Mouse (Mus musculus) liver, embryonic 16.5 days (tissue): ENCODE results near the gene Psmd9. TPM values are rescaled to one million over a fixed set of nuclear protein-coding genes. Genes with fewer than 3 reads are reported as not detected.
A peak's percentile ranks its signal among the peaks of the same experiment; 100 is the strongest.

Experiments
- ATAC-seq: fragments of 200-750 bp; cut with Nextera tagmentation; 2 replicates; pipeline ENCODE4 v1.8.0; 2017; ENCODE audit warnings: low read depth, mild to moderate bottlenecking, moderate number of reproducible peaks, moderate library complexity
- H3K27ac ChIP-seq: fragments of 300-500 bp; sonication (generic); 2 replicates; pipeline ENCODE4 v1.5.1; 2014; ENCODE audit warnings: mild to moderate bottlenecking, low read length
- H3K27me3 ChIP-seq: fragments of 300-500 bp; sonication (generic); 2 replicates; pipeline ENCODE4 v1.6.1; 2014; ENCODE audit warnings: low read depth, low read length, mixed read lengths; ENCODE audit not compliant: control insufficient read depth, insufficient read depth
- H3K36me3 ChIP-seq: fragments of 300-500 bp; sonication (generic); 2 replicates; pipeline ENCODE4 v1.6.1; 2014; ENCODE audit warnings: mild to moderate bottlenecking; ENCODE audit not compliant: control insufficient read depth, insufficient read depth
- H3K4me1 ChIP-seq: fragments of 300-500 bp; sonication (generic); 2 replicates; pipeline ENCODE4 v1.6.1; 2014; ENCODE audit warnings: low read depth, low read length, mixed read lengths; ENCODE audit not compliant: control insufficient read depth
- H3K4me2 ChIP-seq: fragments of 300-500 bp; sonication (generic); 2 replicates; pipeline ENCODE4 v1.6.1; 2014; ENCODE audit warnings: low read depth, low read length, mixed read lengths
- H3K4me3 ChIP-seq: fragments of 300-500 bp; sonication (generic); 2 replicates; pipeline ENCODE4 v1.5.1; 2014; ENCODE audit warnings: low read depth, mild to moderate bottlenecking, low read length
- H3K9ac ChIP-seq: fragments of 300-500 bp; sonication (generic); 2 replicates; pipeline ENCODE4 v1.6.1; 2014; ENCODE audit warnings: low read depth, low read length
- H3K9me3 ChIP-seq: fragments of 300-500 bp; sonication (generic); replicated peaks from 2 replicates; pipeline ENCODE4 v1.6.1; 2016; ENCODE audit warnings: low read length; ENCODE audit not compliant: control insufficient read depth
- WGBS: fragments of 180-500 bp; shearing (Covaris S2); extraction: QIAGEN DNeasy Blood & Tissue Kit; methylation state at CpG from one replicate; pipeline ENCODE4 v1.1.7; 2014; ENCODE audit not compliant: insufficient replicate concordance; 5-methylcytosine and 5-hydroxymethylcytosine counted together
- polyA plus RNA-seq: library from polyadenylated mRNA; unstranded; fragments of >200 nt; fragmentation: Nextera tagmentation; extraction: Ambion mirVana; gene quantifications from 2 replicates; pipeline ENCODE4 v1.2.1, GENCODE M21; 2015

Psmd9 gene
- polyA plus RNA-seq, 1 experiment from 2014 or later: 63.8 TPM

DNA sequence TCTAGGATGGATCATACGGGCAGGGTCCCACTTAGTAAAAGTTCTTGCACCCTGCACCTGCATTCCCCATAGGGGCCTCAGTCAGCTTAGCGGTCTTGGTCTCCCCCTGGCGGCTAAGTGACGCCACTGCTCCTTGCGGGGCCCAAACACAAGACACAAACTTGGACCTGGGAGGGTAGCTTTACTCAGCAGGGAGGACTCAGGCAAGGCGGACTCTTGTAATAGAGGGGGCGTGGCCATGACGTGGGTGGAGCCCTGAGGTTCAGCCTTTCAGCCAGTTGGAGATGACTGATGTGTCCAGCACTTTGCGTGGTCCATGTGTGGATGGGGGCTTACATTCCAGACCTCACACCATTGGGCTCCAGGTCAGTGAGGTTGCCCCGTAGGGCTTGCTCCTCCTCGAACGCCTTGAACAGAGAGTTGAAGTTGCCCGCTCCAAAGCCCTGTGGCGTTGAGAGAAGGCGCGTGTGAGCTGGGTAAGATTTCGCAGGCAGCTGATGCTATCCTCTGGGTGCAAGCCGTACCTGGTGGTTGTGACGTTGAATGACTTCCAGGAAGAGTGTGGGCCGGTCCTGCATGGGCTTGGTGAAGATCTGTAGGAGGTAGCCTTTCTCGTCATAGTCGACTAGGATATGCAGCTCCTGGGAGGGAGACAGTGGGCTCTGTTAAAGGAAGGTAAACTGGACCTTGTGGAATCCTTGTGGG is 2.6 kb downstream of the Psmd9 start:
- ATAC-seq: peak; percentile 91
- Histone ChIP-seq H3K9me3 (no peaks in the 10 kb centered on the region), H3K4me1 (peaks cover 18% of the 10 kb centered on the region), H3K4me2 (peak overlapping the region; percentile 55), H3K4me3 (peak overlapping the region; percentile 37), H3K27ac (no peak overlapping the region), H3K27me3 (no peaks in the 10 kb centered on the region), H3K9ac (peak overlapping the region; percentile 26; the same call in 1 of the 2 replicates), H3K36me3 (0 out of 2 replicates have a peak, but pooled peaks cover 2% of the 10 kb centered on the region)
- 22% methylated on average over 22 of the region's 22 CpGs for WGBS

DNA sequence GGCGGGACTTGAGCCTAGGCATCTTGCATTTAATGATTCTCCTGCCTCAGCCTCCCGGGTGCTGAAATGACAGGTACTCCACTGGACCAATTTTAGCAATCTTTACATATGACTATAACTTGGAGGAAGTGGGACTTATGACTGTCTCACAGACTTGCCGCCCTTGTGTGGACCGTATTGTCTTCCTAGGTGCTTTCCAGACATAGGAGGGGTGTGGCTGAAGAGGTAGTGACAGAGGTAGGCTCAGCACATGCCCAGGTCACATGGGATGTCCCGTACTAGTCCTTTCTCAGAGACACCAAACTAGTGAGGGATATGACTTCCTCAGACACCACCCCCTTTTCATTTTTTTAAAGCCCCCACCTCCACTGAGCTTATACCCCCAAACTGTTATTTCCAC is 9.6 kb downstream of the Psmd9 start:
- peaks cover 4% of the 10 kb centered on the region for H3K4me1 ChIP-seq
- no peak overlapping the region for H3K4me2 ChIP-seq
- 70% methylated on average over 5 of the region's 5 CpGs for WGBS
- H3K27ac ChIP-seq: no peak overlapping the region
- H3K4me3 ChIP-seq: no peak overlapping the region
- ATAC-seq: no peak
- no peaks in the 10 kb centered on the region; the same call in 1 of the 2 replicates for H3K36me3 ChIP-seq
- H3K9me3 ChIP-seq: no peaks in the 10 kb centered on the region
- H3K27me3 ChIP-seq: no peaks in the 10 kb centered on the region
- H3K9ac ChIP-seq: no peak overlapping the region

DNA sequence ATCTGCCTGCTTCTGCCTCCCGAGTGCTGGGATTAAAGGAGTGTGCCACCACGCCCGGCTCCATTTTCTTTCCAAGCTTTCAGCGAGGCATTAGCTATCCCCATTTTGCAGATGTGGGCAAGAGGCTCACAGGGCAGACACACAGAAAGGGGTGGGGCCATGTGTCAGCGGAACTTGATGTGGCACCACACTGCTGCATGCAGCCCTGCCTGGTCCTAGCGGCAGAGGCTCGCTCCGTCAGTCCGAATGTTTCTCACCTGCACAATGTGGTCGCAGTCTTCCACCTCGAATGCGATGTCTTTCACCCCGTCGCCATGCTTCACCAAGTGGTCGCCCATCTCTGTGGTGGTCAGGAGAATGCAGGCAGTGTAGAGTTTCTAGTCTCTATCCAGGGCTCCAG is 11.2 kb downstream of the Psmd9 start:
- Histone ChIP-seq H3K4me1 (peaks cover 4% of the 10 kb centered on the region), H3K9ac (no peak overlapping the region), H3K36me3 (no peaks in the 10 kb centered on the region; the same call in 1 of the 2 replicates), H3K9me3 (no peaks in the 10 kb centered on the region), H3K27me3 (no peaks in the 10 kb centered on the region; the same call in 1 of the 2 replicates), H3K4me2 (peak overlapping the region; percentile 18; the same call in 1 of the 2 replicates), H3K4me3 (peak overlapping the region; percentile 1; the same call in 1 of the 2 replicates), H3K27ac (no peak overlapping the region)
- 78% methylated on average over 15 of the region's 15 CpGs for WGBS
- no peak for ATAC-seq

DNA sequence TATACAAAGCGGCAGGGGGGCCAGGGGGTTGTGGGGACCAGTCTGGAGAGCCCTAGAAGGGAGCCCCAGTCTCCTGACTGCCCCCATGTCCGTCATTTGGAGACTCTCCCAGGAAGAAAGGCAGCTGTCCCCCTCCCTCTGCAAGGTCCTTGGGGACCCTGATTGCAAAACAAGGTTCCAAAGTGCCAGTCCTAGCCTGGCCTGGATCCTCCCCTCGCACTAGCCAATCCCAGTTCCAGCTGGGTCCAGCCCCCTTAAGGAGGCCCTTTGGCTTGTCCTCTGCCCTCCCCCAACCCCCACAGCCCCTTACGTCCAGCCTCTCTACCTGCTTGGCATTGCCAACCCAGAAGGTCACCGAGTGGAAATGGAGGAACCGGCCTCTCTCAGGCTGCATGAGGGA is 12.3 kb downstream of the Psmd9 start:
- H3K4me2 ChIP-seq: peak overlapping the region; percentile 28; the same call in 1 of the 2 replicates
- H3K27me3 ChIP-seq: no peaks in the 10 kb centered on the region; the same call in 1 of the 2 replicates
- no peaks in the 10 kb centered on the region for H3K9me3 ChIP-seq
- peak overlapping the region; percentile 58 for H3K27ac ChIP-seq
- 67% methylated on average over 6 of the region's 6 CpGs for WGBS
- H3K36me3 ChIP-seq: no peaks in the 10 kb centered on the region; the same call in 1 of the 2 replicates
- peaks cover 4% of the 10 kb centered on the region for H3K4me1 ChIP-seq
- H3K9ac ChIP-seq: peak overlapping the region; percentile 1; the same call in 1 of the 2 replicates
- ATAC-seq: peak; percentile 85
- H3K4me3 ChIP-seq: peak overlapping the region; percentile 2

DNA sequence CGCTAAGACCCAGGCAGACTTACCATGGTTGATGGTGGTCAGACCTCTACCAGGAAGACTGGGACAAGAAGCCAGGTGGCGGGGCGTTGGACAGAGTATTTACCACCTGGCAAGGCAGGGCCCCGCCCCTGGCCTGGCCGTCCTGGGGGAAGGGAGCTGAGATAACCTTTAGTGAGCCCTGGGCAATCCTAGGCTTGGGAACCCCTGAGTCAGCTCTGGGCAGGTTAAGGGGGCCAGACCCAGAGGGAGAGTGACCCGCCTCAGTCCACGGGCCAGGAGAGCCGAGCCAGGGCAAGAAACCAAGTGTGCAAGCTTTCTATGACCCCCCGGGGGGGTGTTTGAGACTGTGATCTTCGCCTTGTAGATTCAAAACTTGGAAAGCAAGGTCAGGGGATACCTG is 13.4 kb downstream of the Psmd9 start, which contains the start of gene Hpd:
Hpd (minus strand) TSS at position 77 of the 400 bp plus-strand sequence.
- Histone ChIP-seq H3K9me3 (no peaks in the 10 kb centered on the region), H3K9ac (no peak within 1 kb of the TSS), H3K4me2 (peak within 1 kb of the TSS; percentile 28), H3K27me3 (no peaks in the 10 kb centered on the region; the same call in 1 of the 2 replicates), H3K36me3 (no peaks in the 10 kb centered on the region; the same call in 1 of the 2 replicates), H3K4me1 (peaks cover 3% of the 10 kb centered on the region), H3K27ac (peak within 1 kb of the TSS; percentile 55), H3K4me3 (0 out of 2 replicates have a peak within 1 kb of the TSS, but pooled peaks have one; percentile 4)
- peak; percentile 41; the same call in 1 of the 2 replicates for ATAC-seq
- WGBS: 60% methylated on average over 10 of the region's 10 CpGs

DNA sequence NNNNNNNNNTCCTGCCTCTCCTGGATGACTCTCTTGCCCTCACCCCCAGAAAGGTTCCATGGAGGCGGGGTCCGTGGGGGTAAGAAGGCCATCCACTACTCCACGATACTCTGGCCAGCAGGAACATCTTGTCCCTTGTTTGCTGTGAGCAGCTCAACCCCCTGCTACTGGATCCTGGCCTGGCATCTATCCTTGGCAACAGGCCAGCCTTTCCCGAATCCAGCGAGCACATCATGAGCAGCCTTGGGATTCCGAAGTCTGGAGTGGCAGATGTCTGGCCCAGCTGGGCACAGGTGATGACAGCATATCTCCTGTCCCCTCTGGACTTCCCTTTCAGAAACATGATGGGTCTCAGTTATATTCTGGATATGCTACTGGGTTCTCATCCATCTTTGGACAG is 16.8 kb downstream of the Psmd9 start:
- Histone ChIP-seq H3K27me3 (no peaks in the 10 kb centered on the region; the same call in 1 of the 2 replicates), H3K4me3 (no peak overlapping the region), H3K9me3 (no peaks in the 10 kb centered on the region), H3K27ac (no peak overlapping the region), H3K4me1 (no peaks in the 10 kb centered on the region; the same call in 1 of the 2 replicates), H3K9ac (no peak overlapping the region), H3K4me2 (no peak overlapping the region), H3K36me3 (no peaks in the 10 kb centered on the region)
- 66% methylated on average over 6 of the region's 6 CpGs for WGBS
- ATAC-seq: no peak

DNA sequence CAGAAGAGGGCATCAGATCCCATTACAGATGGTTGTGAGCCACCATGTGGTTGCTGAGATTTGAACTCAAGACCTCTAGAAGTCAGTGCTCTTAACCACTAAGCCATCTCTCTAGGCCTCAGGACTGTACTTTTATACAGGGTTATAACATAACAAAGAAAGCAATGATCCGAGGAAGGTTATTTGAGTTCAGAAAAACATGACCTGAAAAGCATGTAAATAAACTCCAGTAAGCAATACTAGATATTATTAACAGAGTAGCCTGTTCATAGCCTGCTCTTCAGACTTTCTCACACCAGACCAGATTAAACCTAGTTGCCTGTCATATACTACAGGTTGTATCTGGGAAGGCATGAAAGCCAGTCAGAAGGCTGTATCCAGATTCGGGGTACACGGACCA is 18.1 kb downstream of the Psmd9 start:
- H3K4me2 ChIP-seq: no peak overlapping the region
- H3K4me1 ChIP-seq: peaks cover 11% of the 10 kb centered on the region
- H3K27me3 ChIP-seq: no peaks in the 10 kb centered on the region; the same call in 1 of the 2 replicates
- no peaks in the 10 kb centered on the region for H3K36me3 ChIP-seq
- H3K27ac ChIP-seq: no peak overlapping the region
- ATAC-seq: no peak
- no peak overlapping the region for H3K4me3 ChIP-seq
- WGBS: 81% methylated on average over 3 of the region's 3 CpGs
- H3K9ac ChIP-seq: no peak overlapping the region
- H3K9me3 ChIP-seq: no peaks in the 10 kb centered on the region

DNA sequence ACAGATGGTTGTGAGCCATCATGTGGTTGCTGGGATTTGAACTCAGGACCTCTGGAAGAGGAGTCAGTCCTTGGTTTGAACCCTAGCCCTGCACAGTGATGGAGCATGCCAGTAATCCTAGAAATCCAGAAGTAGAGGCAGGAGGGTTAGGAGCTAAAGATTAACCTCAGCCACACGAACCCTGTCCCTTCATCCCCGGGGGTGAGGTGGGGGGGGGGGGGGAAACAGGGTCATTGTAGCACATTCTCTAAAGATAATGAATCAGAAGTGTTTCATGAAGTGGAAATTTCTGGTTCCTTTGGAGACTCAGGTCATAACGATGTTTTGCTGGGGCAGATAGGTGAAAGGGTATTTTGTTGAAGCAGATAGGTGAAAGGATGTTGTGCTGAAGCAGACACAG is 21.7 kb downstream of the Psmd9 start:
- Histone ChIP-seq H3K4me2 (no peak overlapping the region), H3K9me3 (no peaks in the 10 kb centered on the region), H3K4me3 (no peak overlapping the region), H3K4me1 (peaks cover 45% of the 10 kb centered on the region), H3K27me3 (no peaks in the 10 kb centered on the region), H3K27ac (no peak overlapping the region), H3K9ac (no peak overlapping the region), H3K36me3 (no peaks in the 10 kb centered on the region)
- ATAC-seq: no peak
- 67% methylated on average over 3 of the region's 3 CpGs for WGBS

DNA sequence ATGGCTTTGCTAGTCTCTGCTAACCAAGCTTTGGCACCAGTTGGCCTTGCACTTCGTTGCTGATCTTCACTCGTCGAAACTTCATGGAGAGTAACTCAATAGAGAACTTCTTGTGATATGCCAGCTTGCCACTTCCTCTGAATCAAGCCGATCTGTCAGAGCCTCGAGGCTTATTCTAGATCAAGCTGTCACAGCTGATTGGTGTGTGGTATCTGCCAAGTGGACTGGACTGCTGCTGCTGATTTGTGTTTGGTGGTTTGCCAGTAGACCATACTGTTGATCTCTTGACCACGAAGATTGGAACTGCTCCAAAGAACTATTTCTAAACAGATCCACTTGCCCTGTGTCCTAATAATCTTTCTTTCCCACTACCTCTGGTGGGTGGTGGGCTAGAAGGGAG is 22.2 kb downstream of the Psmd9 start:
- H3K27me3 ChIP-seq: no peaks in the 10 kb centered on the region
- H3K4me3 ChIP-seq: no peak overlapping the region
- H3K4me1 ChIP-seq: peaks cover 50% of the 10 kb centered on the region
- ATAC-seq: no peak
- H3K36me3 ChIP-seq: no peaks in the 10 kb centered on the region
- 36% methylated on average over 6 of the region's 6 CpGs for WGBS
- no peak overlapping the region for H3K9ac ChIP-seq
- H3K4me2 ChIP-seq: no peak overlapping the region
- peak overlapping the region; percentile 47 for H3K27ac ChIP-seq
- no peaks in the 10 kb centered on the region for H3K9me3 ChIP-seq
